Mouse (Mus musculus): ENCODE results near the gene Islr.

DNA sequence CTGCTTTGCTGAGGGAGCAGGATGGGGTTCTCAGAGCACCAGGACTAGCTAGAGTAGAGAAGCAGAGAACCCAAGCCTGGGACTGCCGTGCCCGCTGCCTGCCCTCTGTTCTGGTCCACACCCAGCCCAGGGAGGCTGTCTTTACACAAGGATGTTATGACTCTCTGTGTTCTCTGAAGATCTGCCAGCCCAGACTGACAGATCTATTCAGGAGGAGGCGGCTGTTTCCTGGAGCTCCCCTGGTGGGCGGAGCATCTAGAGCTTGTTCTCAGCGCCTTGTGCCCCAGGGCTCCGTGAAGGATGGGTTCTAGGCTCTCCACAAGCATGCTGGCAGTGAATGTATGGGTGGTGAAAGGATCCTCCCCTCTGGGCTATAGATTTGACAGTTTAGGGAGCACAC, 64.2 kb downstream of the Islr start:
- TF ChIP-seq POLR2A (IDR thresholded peaks at IDR 0.05; ENCODE audit: extremely low read depth, insufficient read depth, low read length) (no peak), CTCF (IDR thresholded peaks at IDR 0.05; ENCODE audit: extremely low read depth, insufficient read depth, low read length) (no peak)

Data from cortical plate, adult 2 months (tissue).